Mouse (Mus musculus) hindbrain, embryonic 15.5 days (tissue): ENCODE data around the gene Nedd8. TPM values are rescaled to one million over a fixed set of nuclear protein-coding genes. Genes with fewer than 3 reads are reported as not detected.
A peak's percentile ranks its signal among the peaks of the same experiment; 100 is the strongest.

ENCODE experiments used
- ATAC-seq: fragments of 200-750 bp; cut with Nextera tagmentation; 2 replicates; pipeline ENCODE4 v1.8.0; 2017; ENCODE audit warnings: low read depth, moderate number of reproducible peaks, moderate TSS enrichment; ENCODE audit not compliant: low FRiP score
- H3K27ac ChIP-seq: fragments of 300-500 bp; sonication (generic); replicated peaks from 2 replicates; pipeline ENCODE4 v1.5.1; 2015; ENCODE audit warnings: mild to moderate bottlenecking, inconsistent platforms
- H3K27me3 ChIP-seq: fragments of 300-500 bp; sonication (generic); 2 replicates; pipeline ENCODE4 v1.6.1; 2015; ENCODE audit warnings: control low read depth, inconsistent platforms
- H3K36me3 ChIP-seq: fragments of 300-500 bp; sonication (generic); 2 replicates; pipeline ENCODE4 v1.6.1; 2015; ENCODE audit warnings: control low read depth, inconsistent platforms
- H3K4me1 ChIP-seq: fragments of 300-500 bp; sonication (generic); replicated peaks from 2 replicates; pipeline ENCODE4 v1.6.1; 2015; ENCODE audit warnings: control low read depth, inconsistent platforms
- H3K4me2 ChIP-seq: fragments of 300-500 bp; sonication (generic); 2 replicates; pipeline ENCODE4 v1.6.1; 2015; ENCODE audit warnings: moderate library complexity, mild to moderate bottlenecking, inconsistent platforms
- H3K4me3 ChIP-seq: fragments of 300-500 bp; sonication (generic); 2 replicates; pipeline ENCODE4 v1.5.1; 2015; ENCODE audit warnings: mild to moderate bottlenecking, inconsistent platforms
- H3K9ac ChIP-seq: fragments of 300-500 bp; sonication (generic); 2 replicates; pipeline ENCODE4 v1.6.1; 2015; ENCODE audit warnings: inconsistent platforms
- H3K9me3 ChIP-seq: fragments of 300-500 bp; sonication (generic); 2 replicates; pipeline ENCODE4 v1.6.1; 2016; ENCODE audit warnings: control low read depth, inconsistent platforms
- WGBS: fragments of 180-500 bp; shearing (Covaris S2); methylation state at CpG from one replicate; pipeline ENCODE4 v1.1.7; 2015; 5-methylcytosine and 5-hydroxymethylcytosine counted together
- polyA plus RNA-seq: library from polyadenylated mRNA; unstranded; fragments of >200 nt; fragmentation: Nextera tagmentation; extraction: Ambion mirVana; gene quantifications from 2 replicates; pipeline ENCODE4 v1.2.1, GENCODE M21; 2015

The Nedd8 gene
- polyA plus RNA-seq, 1 experiment from 2014 or later = 554 TPM

DNA sequence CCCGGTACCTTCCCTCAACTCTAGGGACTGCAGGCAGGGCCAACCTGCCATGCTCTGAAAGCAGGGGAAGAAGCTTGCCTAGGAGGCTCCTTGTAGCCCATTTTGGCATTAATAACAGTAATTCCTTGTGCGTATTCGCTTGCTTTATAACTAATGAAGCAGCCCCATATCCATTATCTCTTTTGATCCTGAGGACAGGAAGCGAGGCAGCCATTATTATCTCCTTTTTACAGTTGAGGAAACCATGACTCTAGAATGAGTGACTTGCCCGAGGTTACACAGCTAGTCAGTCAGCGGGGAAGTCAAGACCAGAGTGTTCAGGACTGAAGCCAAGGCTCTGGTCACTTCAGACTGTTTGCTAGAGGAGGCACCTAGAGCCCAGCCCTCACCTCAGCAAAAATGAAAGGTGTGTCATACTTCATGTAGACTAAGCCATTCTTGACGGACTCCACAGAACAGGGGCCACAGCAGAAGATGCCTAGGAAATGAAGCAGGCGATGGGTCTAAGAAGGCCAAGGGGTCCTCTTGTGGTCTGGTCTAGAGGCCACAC, 34.2 kb upstream of the Nedd8 start:
- H3K36me3 ChIP-seq = no peaks in the 10 kb centered on the region
- H3K9me3 ChIP-seq = no peaks in the 10 kb centered on the region
- H3K27me3 ChIP-seq = no peaks in the 10 kb centered on the region
- no peak overlapping the region for H3K4me3 ChIP-seq
- WGBS = 91% methylated on average over 8 of the region's 8 CpGs
- no peak for ATAC-seq
- no peak overlapping the region for H3K4me2 ChIP-seq
- H3K4me1 ChIP-seq = no peaks in the 10 kb centered on the region
- no peak overlapping the region for H3K9ac ChIP-seq
- no peak overlapping the region for H3K27ac ChIP-seq

DNA sequence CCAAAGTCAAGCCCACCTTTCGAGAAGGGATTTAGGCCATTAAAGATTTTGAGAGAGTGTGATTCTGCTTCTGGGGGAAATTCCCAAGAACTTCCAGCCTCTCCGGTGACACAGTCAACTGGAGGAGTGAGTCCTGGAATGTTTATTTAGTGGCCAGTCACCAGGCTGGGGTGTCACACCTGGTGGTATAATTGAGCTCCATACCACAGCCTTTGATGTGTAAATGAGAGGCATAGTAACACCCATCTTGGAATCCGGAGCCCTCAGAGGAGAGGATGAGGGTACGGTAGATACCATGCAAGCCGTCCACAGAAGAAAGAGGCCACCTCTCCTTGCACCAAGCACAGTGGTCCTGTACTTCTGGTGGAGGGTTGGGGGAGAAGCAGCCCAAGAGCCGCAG, 30.8 kb upstream of the Nedd8 start:
- Histone ChIP-seq H3K9ac (no peak overlapping the region), H3K27ac (no peak overlapping the region), H3K4me1 (no peaks in the 10 kb centered on the region), H3K9me3 (no peaks in the 10 kb centered on the region), H3K27me3 (no peaks in the 10 kb centered on the region), H3K4me2 (no peak overlapping the region), H3K36me3 (no peaks in the 10 kb centered on the region), H3K4me3 (no peak overlapping the region)
- WGBS = 65% methylated on average over 6 of the region's 6 CpGs
- ATAC-seq = no peak

DNA sequence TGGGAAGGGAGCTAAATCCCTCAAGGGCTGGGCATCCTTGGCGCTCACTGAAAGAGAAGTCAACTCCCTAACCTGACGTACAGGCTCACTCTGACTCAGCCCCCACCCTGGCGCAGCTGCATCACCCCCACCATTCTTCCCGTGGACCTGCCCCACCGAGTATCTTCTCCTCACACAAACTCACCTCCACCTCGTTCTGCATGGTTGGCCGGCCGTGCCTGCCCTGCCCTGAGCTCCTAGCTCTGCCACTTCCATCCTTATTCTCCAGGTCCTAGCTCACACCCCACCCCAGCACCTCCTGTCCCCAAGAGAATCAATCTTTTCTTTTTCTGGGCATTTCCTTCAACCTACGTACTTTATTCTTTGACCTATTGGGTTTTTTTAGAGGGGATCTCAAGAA, 29.2 kb upstream of the Nedd8 start:
- no peak overlapping the region for H3K9ac ChIP-seq
- no peak overlapping the region for H3K27ac ChIP-seq
- 70% methylated on average over 9 of the region's 9 CpGs for WGBS
- no peaks in the 10 kb centered on the region for H3K36me3 ChIP-seq
- H3K9me3 ChIP-seq = no peaks in the 10 kb centered on the region
- no peaks in the 10 kb centered on the region for H3K4me1 ChIP-seq
- no peaks in the 10 kb centered on the region for H3K27me3 ChIP-seq
- no peak overlapping the region for H3K4me2 ChIP-seq
- H3K4me3 ChIP-seq = no peak overlapping the region
- no peak for ATAC-seq

DNA sequence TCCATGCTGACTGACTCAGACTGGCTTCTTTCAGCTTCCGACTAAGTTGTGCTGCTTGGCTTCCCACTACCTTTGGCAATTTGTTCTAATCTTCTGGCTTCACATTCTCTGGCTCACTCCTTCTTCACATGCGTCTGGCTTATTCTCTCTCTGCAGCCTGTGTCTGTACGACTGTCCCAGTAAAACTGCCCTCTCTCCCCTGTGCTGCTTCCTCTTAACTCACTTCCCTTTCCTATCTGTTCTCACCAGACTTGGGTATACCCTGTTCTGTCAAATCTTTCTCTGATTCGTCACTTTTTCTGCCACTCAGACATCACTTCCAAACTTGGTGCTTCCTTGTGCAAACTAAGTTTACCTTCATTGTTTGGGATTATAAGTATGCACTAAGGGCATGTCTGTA, 25.3 kb upstream of the Nedd8 start:
- Histone ChIP-seq H3K9me3 (no peaks in the 10 kb centered on the region), H3K27me3 (no peaks in the 10 kb centered on the region), H3K36me3 (no peaks in the 10 kb centered on the region), H3K4me3 (no peak overlapping the region), H3K27ac (no peak overlapping the region), H3K4me2 (no peak overlapping the region), H3K9ac (no peak overlapping the region), H3K4me1 (no peaks in the 10 kb centered on the region)
- ATAC-seq = no peak
- WGBS = 85% methylated on average over 4 of the region's 4 CpGs

DNA sequence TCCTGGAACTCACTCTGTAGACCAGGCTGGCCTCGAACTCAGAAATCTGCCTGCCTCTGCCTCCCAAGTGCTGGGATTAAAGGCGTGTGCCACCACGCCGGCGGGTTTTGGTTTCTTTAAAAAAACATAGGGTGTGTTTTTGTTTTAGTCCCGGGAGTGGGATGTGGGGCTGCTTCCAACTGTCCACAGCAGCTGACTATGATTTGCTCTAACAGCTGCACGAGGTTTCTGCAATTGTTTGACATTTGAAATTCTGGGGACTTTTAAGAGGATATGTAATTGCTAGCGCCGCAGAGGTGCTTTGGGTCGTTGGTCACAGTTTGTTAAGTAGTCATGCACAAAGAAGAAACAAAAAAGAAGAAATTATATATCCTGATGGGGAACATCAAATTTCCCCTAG, 17.5 kb upstream of the Nedd8 start:
- H3K9me3 ChIP-seq = no peaks in the 10 kb centered on the region
- H3K36me3 ChIP-seq = no peaks in the 10 kb centered on the region
- no peak for ATAC-seq
- no peak overlapping the region for H3K4me3 ChIP-seq
- H3K4me1 ChIP-seq = no peaks in the 10 kb centered on the region
- WGBS = 83% methylated on average over 10 of the region's 10 CpGs
- H3K27ac ChIP-seq = no peak overlapping the region
- no peak overlapping the region for H3K9ac ChIP-seq
- no peaks in the 10 kb centered on the region for H3K27me3 ChIP-seq
- H3K4me2 ChIP-seq = no peak overlapping the region

DNA sequence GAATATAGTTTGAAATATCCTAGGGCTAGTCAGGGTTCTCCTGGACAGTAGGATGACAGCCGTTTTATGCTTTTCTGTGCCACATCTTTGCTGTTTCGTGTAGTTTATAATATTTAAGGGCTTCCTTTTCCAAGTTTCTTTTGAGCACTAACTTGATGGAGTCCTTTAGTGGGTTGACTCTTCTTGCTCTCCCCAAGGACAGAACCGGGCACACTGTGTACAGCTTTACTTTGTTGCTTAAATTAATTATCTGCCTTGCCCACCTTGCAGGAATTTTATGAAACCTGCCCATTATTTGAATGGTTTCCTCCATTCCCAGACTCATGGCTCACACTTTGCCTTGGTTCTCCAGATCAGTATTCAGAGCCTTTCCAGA, 10.2 kb upstream of the Nedd8 start:
- no peak; the same call in 1 of the 2 replicates for ATAC-seq
- peak overlapping the region; percentile 38 for H3K9ac ChIP-seq

DNA sequence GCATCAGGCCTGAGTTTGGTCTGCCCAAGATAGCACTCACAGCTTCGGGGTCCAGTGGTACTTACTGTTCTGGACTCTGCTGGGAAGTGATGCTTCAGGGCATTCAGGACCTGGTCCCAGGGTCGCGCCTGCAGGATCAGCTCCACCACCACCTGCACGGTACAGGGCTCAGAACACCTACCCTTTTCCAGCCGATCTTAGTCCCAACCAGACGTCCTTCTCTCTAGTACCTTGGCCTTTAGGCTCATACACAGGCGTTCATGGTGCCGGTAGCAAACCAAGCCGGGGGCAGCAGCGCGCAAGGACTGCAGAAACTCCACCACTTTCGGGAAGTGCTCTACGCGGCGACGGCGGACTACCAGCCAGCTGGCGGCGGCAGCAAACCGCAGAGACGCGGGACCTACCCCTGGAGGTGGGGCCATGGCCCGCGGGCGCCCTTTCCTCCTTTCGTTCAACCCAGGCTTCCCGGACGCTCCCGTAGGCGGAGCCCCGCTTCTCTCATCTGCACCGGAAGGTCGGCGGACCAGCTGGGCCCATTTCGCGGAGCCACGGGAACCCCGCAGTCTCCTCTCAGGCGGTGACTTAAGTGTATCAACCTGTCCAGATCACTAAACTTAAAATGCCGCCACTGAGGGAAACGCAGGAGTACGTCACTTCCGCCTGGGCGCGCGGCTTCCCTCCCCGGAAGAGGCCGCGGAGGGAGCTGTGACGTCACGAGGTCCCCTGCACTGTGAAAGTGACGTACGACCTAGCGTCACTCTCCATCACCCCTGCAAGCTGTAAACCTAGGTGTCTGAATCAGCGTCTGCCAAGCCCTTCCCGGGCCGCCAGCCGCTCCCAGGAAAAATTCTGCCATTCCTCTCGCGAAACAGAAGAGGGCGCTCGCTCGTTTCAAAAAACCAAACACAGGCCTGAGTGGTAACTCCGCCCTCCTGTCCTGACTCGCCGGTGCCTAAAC, 9.5 kb upstream of the Nedd8 start, which contains the start of gene Tinf2:
Gene Tinf2 (minus strand): TSS at position 661 of the 958 bp plus-strand sequence.
- H3K9me3 ChIP-seq = no peaks in the 10 kb centered on the region
- peaks cover 32% of the 10 kb centered on the region for H3K36me3 ChIP-seq
- H3K4me3 ChIP-seq = peak within 1 kb of the TSS; percentile 78
- WGBS = under 1% methylated on average over 66 of the region's 66 CpGs
- H3K9ac ChIP-seq = peak within 1 kb of the TSS; percentile 59
- no peaks in the 10 kb centered on the region for H3K27me3 ChIP-seq
- ATAC-seq = peak; percentile 99
- peaks cover 13% of the 10 kb centered on the region for H3K4me1 ChIP-seq
- H3K4me2 ChIP-seq = peak within 1 kb of the TSS; percentile 90
- peak within 1 kb of the TSS; percentile 81 for H3K27ac ChIP-seq

More for the DNA sequence above, 10.2 kb upstream of the Nedd8 start:
- peak overlapping the region; percentile 78 for H3K4me3 ChIP-seq
- H3K4me1 ChIP-seq = peaks cover 13% of the 10 kb centered on the region
- peak overlapping the region; percentile 81 for H3K27ac ChIP-seq
- no peaks in the 10 kb centered on the region for H3K9me3 ChIP-seq
- H3K4me2 ChIP-seq = peak overlapping the region; percentile 90
- H3K27me3 ChIP-seq = no peaks in the 10 kb centered on the region
- peaks cover 26% of the 10 kb centered on the region for H3K36me3 ChIP-seq
- 12% methylated on average over 3 of the region's 3 CpGs for WGBS

DNA sequence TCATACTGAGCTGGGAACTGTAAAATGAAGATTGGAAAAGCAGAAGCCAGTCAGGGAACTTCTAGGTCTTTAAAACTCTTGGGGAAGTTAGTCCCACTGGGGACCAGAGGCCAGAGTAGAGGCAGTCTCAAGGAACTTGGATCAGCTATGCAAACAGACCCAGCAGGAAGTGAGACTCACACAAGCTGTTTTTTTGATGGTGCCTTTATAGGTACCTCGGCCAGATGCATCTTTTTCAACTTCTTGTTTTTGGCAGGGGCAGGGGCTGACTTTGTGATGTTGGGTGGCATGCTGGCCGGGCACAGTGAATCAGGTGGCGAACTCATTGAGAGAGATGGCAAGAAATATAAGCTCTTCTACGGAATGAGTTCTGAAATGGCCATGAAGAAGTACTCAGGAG, 5.7 kb upstream of the Nedd8 start:
- H3K27me3 ChIP-seq = no peaks in the 10 kb centered on the region
- ATAC-seq = no peak
- H3K27ac ChIP-seq = no peak overlapping the region
- no peak overlapping the region for H3K4me3 ChIP-seq
- H3K36me3 ChIP-seq = peaks cover 45% of the 10 kb centered on the region
- WGBS = 93% methylated on average over 4 of the region's 4 CpGs
- H3K4me1 ChIP-seq = peaks cover 18% of the 10 kb centered on the region
- no peak overlapping the region for H3K9ac ChIP-seq
- no peaks in the 10 kb centered on the region for H3K9me3 ChIP-seq
- no peak overlapping the region for H3K4me2 ChIP-seq

DNA sequence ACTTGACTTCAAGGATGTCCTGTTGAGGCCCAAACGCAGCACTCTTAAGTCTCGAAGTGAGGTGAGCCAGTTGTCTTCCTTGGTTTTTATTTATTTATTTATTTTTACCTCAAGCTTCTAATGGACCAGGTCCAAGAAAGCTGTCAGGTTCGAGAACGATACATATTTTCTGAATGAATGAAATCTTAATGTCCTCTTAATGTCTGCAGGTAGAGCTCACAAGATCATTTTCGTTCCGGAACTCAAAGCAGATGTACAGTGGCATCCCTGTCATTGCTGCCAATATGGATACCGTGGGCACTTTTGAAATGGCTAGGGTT, 777 bp upstream of the Nedd8 start:
- Histone ChIP-seq H3K27me3 (no peaks in the 10 kb centered on the region), H3K36me3 (peaks cover 27% of the 10 kb centered on the region), H3K9ac (peak overlapping the region; percentile 45), H3K27ac (peak overlapping the region; percentile 93; the same call in 1 of the 2 replicates), H3K4me2 (peak overlapping the region; percentile 65), H3K4me3 (peak overlapping the region; percentile 65), H3K9me3 (no peaks in the 10 kb centered on the region), H3K4me1 (peaks cover 28% of the 10 kb centered on the region)
- ATAC-seq = no peak
- 88% methylated on average over 7 of the region's 7 CpGs for WGBS

DNA sequence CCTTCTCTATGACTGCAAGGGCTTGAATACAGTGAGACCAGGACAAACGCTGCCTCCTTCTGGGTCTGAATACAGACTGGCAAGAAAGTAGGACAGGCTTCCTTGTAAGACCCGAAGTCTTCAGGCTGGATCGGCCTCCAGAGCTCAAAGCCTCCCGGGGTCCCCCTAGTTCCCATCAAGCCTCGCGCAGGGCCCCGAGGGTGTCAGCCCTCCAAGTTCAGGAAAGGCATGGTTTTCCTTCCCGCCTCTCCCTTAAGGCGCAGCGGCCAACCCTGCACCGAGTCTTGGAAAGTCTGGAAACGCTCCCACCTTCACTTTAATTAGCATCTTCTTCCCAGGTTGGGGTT, 465 bp downstream of the Nedd8 start:
- peak overlapping the region; percentile 65 for H3K4me2 ChIP-seq
- H3K4me1 ChIP-seq = peaks cover 28% of the 10 kb centered on the region
- peak overlapping the region; percentile 93 for H3K27ac ChIP-seq
- peak overlapping the region; percentile 65 for H3K4me3 ChIP-seq
- H3K9ac ChIP-seq = peak overlapping the region; percentile 67
- WGBS = under 1% methylated on average over 12 of the region's 12 CpGs
- peak; percentile 63 for ATAC-seq
- H3K9me3 ChIP-seq = no peaks in the 10 kb centered on the region
- H3K36me3 ChIP-seq = peaks cover 19% of the 10 kb centered on the region
- H3K27me3 ChIP-seq = no peaks in the 10 kb centered on the region

DNA sequence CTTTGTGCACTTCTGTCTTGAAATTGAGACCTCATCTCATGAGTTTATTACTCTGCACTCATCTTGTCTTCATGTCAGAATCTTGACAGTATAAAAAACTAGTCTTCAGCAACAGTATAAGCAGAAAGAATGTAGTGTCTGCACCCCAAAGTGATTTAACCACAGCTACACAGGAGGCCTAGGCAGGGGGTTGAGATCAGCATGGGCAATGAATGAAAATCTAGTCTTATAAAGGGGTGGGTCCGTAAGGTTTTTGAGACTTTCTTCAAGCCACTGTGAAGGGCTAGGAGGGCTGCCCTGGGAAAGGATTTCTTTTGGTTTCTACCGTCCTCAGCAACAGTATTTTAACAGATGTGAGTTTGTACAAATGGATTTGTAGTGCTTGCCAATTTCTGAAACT, 11.3 kb downstream of the Nedd8 start:
- H3K36me3 ChIP-seq = peaks cover 35% of the 10 kb centered on the region
- no peaks in the 10 kb centered on the region for H3K27me3 ChIP-seq
- no peak overlapping the region for H3K9ac ChIP-seq
- H3K4me1 ChIP-seq = peaks cover 14% of the 10 kb centered on the region
- H3K4me2 ChIP-seq = peak overlapping the region; percentile 58
- H3K27ac ChIP-seq = peak overlapping the region; percentile 87
- H3K4me3 ChIP-seq = peak overlapping the region; percentile 75
- no peak; the same call in none of the 2 replicates for ATAC-seq
- no peaks in the 10 kb centered on the region for H3K9me3 ChIP-seq
- WGBS = 35% methylated on average over 2 of the region's 2 CpGs

DNA sequence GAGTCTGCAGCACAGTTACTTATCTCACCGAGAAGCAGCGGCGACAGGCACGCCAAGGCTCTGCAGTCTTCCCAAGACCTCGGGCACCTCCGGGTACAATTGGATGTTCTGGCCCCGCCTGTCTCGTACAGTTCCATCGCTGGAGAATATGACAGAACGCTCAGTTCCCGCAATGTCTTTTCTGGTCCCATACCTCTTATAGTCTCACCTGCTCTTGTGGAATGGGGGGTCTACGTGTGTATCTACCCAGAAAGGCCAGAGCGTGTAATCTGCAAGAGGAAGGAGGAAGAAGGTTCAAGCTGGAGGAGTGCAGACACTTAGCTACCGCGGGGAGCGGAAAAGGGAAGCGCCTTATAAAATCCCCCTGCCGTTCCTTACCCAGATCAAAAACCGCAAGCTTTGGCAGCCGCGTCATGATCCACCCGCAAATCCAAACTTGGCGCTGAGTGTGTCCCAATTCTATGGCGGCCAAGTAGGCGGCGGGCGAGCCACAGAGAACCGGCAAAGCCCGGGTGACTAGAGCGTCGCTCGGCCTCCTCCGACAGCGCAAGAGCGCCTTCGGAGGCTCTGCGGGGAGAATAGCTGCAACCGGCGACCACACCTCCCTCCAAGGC, 11.9 kb downstream of the Nedd8 start, which contains the start of gene Mdp1:
Gene Mdp1 (minus strand): TSS at position 549 of the 614 bp plus-strand sequence.
- Histone ChIP-seq H3K4me2 (peak within 1 kb of the TSS; percentile 58), H3K36me3 (peaks cover 35% of the 10 kb centered on the region), H3K9me3 (no peaks in the 10 kb centered on the region), H3K27me3 (no peaks in the 10 kb centered on the region), H3K4me3 (peak within 1 kb of the TSS; percentile 75), H3K4me1 (peaks cover 14% of the 10 kb centered on the region), H3K9ac (peak within 1 kb of the TSS; percentile 69), H3K27ac (peak within 1 kb of the TSS; percentile 87)
- WGBS = under 1% methylated on average over 39 of the region's 39 CpGs
- ATAC-seq = peak; percentile 96
